Mouse (Mus musculus) midbrain, embryonic 10.5 days (tissue): ENCODE data around the gene Anapc10. TPM values are rescaled to one million over a fixed set of nuclear protein-coding genes. Genes with fewer than 3 reads are reported as not detected.
"Not testable (repeated sequence)": the region's sequence is repeated elsewhere in the genome, so short reads cannot be mapped to it uniquely, and the experiment has no call there.

Experiments used
- DNase-seq: peaks from one replicate; pipeline ENCODE4 v3.0.0-alpha.2; 2017; ENCODE audit warnings: low spot score
- H3K27ac ChIP-seq: fragments of 300-500 bp; sonication (generic); replicated peaks from 2 replicates; pipeline ENCODE4 v1.5.1; 2016; ENCODE audit warnings: mild to moderate bottlenecking
- H3K27me3 ChIP-seq: fragments of 300-500 bp; sonication (generic); 2 replicates; pipeline ENCODE4 v1.6.1; 2016; ENCODE audit warnings: low read depth, mild to moderate bottlenecking; ENCODE audit not compliant: poor library complexity, severe bottlenecking
- H3K36me3 ChIP-seq: fragments of 300-500 bp; sonication (generic); 2 replicates; pipeline ENCODE4 v1.6.1; 2016; ENCODE audit warnings: mild to moderate bottlenecking, moderate library complexity
- H3K4me1 ChIP-seq: fragments of 300-500 bp; sonication (generic); 2 replicates; pipeline ENCODE4 v1.6.1; 2016
- H3K4me3 ChIP-seq: fragments of 300-500 bp; sonication (generic); 2 replicates; pipeline ENCODE4 v1.5.1; 2016; ENCODE audit warnings: mild to moderate bottlenecking, moderate library complexity
- H3K9me3 ChIP-seq: fragments of 300-500 bp; sonication (generic); replicated peaks from 2 replicates; pipeline ENCODE4 v1.6.1; 2016; ENCODE audit warnings: mild to moderate bottlenecking
- WGBS: fragments of 180-500 bp; shearing (Covaris S2); methylation state at CpG from one replicate; pipeline ENCODE4 v1.1.7; 2016; 5-methylcytosine and 5-hydroxymethylcytosine counted together
- polyA plus RNA-seq: library from polyadenylated mRNA; unstranded; fragments of >200 nt; fragmentation: Nextera tagmentation; extraction: Ambion mirVana; gene quantifications from 2 replicates; pipeline ENCODE4 v1.2.1, GENCODE M21; 2016

Anapc10 gene
- 42.0 and 43.4 TPM in 2 replicates for polyA plus RNA-seq

DNA sequence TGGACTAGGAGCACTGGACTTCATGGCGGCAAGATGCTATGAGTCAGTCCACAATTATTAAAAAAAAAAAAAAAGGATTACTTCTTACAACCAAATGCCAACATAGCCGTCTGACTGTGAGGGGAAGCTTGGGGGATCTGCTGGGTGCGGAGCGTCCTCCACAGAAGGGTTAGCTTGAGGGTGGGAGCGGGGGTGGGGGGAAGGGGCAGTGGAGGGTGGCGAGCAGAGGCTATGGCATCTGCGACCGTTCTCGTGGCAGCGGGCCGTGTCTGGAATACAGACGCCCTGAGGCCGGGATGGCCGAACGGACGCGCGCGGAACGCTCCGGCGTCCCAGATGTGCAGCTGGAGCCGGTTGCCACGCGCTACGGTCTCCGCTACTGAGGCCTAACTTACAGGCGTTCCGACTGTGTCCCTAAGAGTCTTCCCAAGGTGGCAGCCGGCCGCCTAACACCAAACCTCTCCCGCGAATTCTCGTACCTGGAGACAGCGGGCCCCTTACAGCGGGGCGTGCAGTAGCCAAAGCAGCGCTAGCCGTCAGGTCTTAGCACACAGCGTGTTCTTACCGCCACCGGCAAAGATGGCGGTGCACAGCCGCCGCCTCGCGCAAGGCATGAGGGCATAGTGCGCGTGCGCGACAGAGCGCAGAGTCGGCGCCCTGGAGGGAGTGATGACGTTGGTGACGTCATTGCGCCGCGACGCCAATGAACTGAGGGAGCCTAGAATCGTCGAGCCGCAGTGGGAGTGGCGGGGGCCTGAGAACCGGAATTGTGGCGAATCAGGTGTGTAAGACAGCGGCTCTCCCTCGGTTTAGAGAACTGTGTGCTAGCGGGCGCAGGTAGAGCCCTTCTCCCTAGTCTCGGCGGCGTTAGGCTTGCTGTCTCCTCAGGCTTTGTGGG is at the start of gene Anapc10, which contains the start of gene Abce1:
Gene Anapc10, plus strand, starts transcription at position 757 of the 898 bp plus-strand sequence.
Gene Abce1, minus strand, starts transcription at position 677 of the 898 bp plus-strand sequence.
- Histone ChIP-seq H3K4me1 (peaks cover 21% of the 10 kb centered on the region), H3K27ac (peak within 1 kb of the TSS; percentile 95), H3K9me3 (no peaks in the 10 kb centered on the region), H3K27me3 (no peaks in the 10 kb centered on the region), H3K36me3 (peaks cover 36% of the 10 kb centered on the region), H3K4me3 (peak within 1 kb of the TSS; percentile 92)
- WGBS: under 1% methylated on average over 73 of the region's 73 CpGs
- DNase-seq: peak; percentile 97

DNA sequence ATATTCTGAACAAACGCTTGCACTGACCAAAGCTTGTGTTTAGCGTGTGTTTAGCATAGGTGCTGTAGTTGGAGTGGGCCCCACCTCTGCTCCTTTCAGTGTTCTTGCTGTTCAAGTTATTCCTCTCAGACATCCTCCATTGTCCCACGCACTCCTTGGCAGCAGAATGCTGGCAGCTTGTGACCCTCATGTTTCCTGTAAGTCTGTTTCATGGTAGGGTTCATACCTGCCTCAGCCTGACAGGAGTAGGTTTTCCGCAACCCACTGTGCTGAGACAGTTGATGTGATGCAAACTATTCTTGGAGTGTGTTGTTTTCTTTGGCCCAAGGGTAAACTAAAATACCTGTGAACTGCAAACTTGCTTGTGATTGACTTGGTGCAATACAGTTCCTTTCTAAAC is 35.2 kb upstream of the Anapc10 start:
- no peaks in the 10 kb centered on the region for H3K27me3 ChIP-seq
- no peak for DNase-seq
- H3K4me3 ChIP-seq: no peak overlapping the region
- H3K9me3 ChIP-seq: no peaks in the 10 kb centered on the region
- H3K36me3 ChIP-seq: peaks cover 55% of the 10 kb centered on the region
- peaks cover 10% of the 10 kb centered on the region for H3K4me1 ChIP-seq
- H3K27ac ChIP-seq: no peak overlapping the region
- WGBS: 88% methylated on average over 4 of the region's 4 CpGs

DNA sequence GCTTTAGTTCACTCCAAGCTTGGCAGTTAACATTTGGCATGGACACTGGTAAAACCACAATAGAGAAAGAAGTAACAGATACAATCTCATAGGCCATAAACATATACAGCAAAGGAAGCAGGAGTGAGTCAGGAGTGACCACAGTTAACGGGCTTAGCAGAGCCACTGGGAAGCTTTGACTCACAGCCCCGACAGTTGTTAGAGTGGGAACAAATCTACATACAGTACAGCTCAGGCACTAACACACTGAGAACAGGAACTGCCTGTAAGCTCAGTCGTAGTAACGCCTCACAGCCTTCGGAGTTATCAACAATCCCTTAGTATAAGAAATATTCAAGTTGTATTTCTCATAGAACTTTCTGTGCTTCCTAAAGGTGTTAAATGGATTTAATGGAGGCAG is 32.6 kb upstream of the Anapc10 start:
- Histone ChIP-seq H3K4me1 (peaks cover 10% of the 10 kb centered on the region), H3K36me3 (peaks cover 56% of the 10 kb centered on the region), H3K27ac (no peak overlapping the region), H3K4me3 (no peak overlapping the region), H3K9me3 (no peaks in the 10 kb centered on the region), H3K27me3 (no peaks in the 10 kb centered on the region)
- DNase-seq: no peak
- 69% methylated on average over 5 of the region's 5 CpGs for WGBS

DNA sequence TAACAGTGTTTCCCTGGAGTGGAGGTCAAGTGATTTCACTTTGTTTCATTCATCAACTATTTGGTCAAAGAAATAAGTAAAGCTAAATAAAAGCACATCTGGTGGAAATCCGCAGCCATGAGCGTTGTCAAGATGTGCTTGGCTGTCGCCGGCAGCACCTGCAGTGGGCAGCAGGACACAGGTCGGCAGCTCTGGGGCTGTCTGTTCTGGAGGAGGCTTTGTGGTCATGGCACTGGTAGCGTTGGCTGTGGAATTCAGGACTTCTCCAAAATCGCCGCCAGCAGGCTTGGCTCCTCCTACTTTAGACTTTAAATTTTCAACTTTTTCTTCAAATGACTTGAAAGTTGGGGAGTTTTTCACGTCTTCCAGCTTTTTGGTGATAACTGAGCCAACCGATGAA is 31.5 kb upstream of the Anapc10 start:
- H3K4me3 ChIP-seq: peak overlapping the region; percentile 50; the same call in 1 of the 2 replicates
- not testable (repeated sequence) for H3K27me3 ChIP-seq, H3K27ac ChIP-seq, H3K9me3 ChIP-seq
- DNase-seq: peak; percentile 31
- WGBS: 51% methylated on average over 10 of the region's 10 CpGs
- H3K4me1 ChIP-seq: peaks cover 10% of the 10 kb centered on the region
- peaks cover 56% of the 10 kb centered on the region for H3K36me3 ChIP-seq

DNA sequence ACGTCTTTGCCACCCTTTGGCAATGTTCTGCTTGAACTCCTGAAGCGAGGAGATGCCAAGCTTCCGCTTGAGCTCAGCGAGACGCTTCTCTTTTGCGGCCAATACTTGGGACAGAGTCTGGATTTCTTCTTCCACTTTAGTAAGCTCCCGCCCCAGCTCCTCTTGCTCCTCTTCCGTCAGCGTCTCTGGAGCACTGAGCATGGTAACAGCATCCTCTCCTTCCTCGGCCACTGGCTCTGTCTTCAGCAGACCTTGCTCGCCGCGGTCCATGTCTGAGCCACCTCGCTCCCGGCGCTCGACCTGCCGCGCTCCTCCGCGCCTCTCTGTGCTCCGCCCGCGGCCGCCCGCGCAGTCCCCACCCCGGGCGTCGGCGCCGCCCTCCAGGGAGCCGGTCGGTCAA is 31.1 kb upstream of the Anapc10 start:
- peak overlapping the region; percentile 50 for H3K4me3 ChIP-seq
- peaks cover 58% of the 10 kb centered on the region for H3K36me3 ChIP-seq
- H3K9me3 ChIP-seq: no peaks in the 10 kb centered on the region
- 11% methylated on average over 34 of the region's 34 CpGs for WGBS
- H3K27me3 ChIP-seq: no peaks in the 10 kb centered on the region
- DNase-seq: peak; percentile 32
- H3K4me1 ChIP-seq: peaks cover 10% of the 10 kb centered on the region
- H3K27ac ChIP-seq: no peak overlapping the region

DNA sequence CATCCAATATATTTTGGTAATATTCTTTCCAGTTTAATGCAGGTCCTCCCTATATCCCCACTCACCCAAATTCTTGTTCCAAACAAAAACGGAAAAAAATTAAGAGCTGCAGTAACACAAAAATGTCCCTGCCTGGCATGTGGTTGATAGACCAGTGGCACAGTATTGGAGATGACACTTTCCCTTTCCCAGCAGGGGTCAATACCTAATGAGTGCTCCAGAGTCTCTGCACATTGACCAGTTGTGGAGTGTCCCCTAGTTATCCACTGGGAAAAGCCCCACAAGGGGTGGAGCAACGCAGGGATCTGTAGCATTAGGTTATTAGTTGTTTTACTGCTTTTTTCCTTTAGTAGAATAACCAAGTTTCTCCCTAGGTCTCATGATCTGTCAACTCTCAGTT is 30.7 kb upstream of the Anapc10 start:
- DNase-seq: no peak
- H3K36me3 ChIP-seq: peaks cover 61% of the 10 kb centered on the region
- WGBS: 43% methylated on average over 2 of the region's 2 CpGs

DNA sequence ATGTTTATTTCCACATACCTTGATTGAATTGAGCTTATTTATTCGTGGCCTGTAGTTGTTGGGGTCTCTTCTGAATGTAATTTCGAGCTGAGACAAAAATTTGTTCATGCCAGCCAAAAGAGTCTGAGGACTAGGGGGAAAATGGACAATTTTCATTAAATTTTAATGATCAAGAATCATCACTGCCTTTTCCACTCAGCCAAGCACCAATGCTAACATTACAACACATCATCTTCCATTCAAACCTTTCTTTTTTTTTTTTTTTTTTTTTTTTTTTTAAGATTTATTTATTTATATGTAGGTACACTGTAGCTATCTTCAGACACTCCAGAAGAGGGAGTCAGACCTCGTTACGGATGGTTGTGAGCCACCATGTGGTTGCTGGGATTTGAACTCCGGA is 25.7 kb upstream of the Anapc10 start:
- WGBS: 97% methylated on average over 5 of the region's 5 CpGs
- peaks cover 95% of the 10 kb centered on the region for H3K36me3 ChIP-seq

More for the DNA sequence above, 30.7 kb upstream of the Anapc10 start:
- H3K4me3 ChIP-seq: peak overlapping the region; percentile 50
- H3K27ac ChIP-seq: no peak overlapping the region
- peaks cover 10% of the 10 kb centered on the region for H3K4me1 ChIP-seq
- no peaks in the 10 kb centered on the region for H3K27me3 ChIP-seq
- no peaks in the 10 kb centered on the region for H3K9me3 ChIP-seq

DNA sequence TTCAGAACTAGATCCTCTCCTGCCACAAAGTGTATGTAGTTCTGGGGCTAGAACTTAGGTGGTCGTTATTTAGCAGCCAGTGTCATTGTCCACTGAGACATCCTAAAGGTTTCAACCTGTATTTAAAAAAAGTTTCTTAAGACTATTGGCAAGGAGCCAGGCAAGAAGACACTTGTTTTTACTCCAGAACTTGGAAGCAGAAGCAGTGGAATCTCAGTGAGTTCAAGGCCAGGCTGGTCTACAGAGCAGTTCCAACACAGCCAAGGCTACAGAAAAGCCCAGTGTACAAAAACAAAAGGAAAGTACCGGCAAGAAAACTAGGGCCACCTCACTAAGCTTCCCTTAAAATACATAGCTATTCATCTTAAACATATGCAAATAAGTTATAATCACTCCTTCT is 19.1 kb upstream of the Anapc10 start:
- H3K4me3 ChIP-seq: no peak overlapping the region
- H3K27me3 ChIP-seq: no peaks in the 10 kb centered on the region
- no peak overlapping the region for H3K27ac ChIP-seq
- H3K9me3 ChIP-seq: no peaks in the 10 kb centered on the region
- H3K36me3 ChIP-seq: peaks cover 95% of the 10 kb centered on the region
- 83% methylated on average over 2 of the region's 2 CpGs for WGBS
- DNase-seq: no peak
- no peaks in the 10 kb centered on the region for H3K4me1 ChIP-seq

More for the DNA sequence above, 25.7 kb upstream of the Anapc10 start:
- H3K27ac ChIP-seq, DNase-seq, H3K27me3 ChIP-seq, H3K9me3 ChIP-seq, H3K4me1 ChIP-seq, H3K4me3 ChIP-seq: not testable (repeated sequence)

DNA sequence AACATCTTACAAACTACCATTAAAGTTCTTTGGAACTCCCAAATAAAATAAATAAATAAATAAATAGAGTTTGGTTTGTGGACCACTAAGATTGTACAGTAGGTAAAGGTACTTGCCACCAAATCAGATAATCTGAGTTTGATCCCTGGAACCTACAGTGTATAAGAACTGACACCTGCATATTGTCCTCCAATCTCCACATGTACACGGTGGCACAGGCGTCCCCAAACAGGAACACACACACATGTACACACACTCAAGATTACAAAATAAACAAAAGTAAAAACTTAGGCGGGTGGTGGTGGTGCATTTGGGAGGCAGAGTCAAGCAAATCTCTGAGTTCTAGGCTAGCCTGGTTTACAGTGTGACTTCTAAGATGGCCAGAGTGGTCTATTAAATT is 4.9 kb upstream of the Anapc10 start:
- H3K4me1 ChIP-seq: peaks cover 13% of the 10 kb centered on the region
- 97% methylated on average over 3 of the region's 3 CpGs for WGBS
- H3K36me3 ChIP-seq: peaks cover 69% of the 10 kb centered on the region
- H3K9me3 ChIP-seq: no peaks in the 10 kb centered on the region
- H3K27ac ChIP-seq: no peak overlapping the region
- no peaks in the 10 kb centered on the region for H3K27me3 ChIP-seq
- DNase-seq: no peak
- H3K4me3 ChIP-seq: no peak overlapping the region

DNA sequence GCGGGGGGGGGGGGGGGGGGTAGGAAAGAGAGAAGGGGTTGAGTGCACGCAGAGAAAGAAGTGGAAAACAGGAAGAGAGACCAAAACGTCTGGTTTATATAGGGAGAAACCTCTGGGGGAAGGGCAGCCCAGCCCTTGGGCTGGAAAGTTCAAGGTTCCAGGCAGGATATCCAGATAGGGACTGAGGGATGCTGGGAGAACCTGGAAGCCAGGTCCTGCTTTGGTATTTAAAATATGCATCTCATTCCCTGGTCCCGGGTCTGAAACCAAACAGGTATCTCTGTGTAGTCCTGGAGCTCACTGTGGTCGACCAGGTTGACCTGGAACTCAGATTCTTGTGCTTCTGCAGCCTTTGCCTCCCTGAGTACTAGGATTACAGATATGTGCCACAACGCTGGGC is 1.1 kb downstream of the Anapc10 start:
- H3K27me3 ChIP-seq: no peaks in the 10 kb centered on the region
- DNase-seq: no peak
- H3K4me1 ChIP-seq: peaks cover 21% of the 10 kb centered on the region
- peak overlapping the region; percentile 92 for H3K4me3 ChIP-seq
- peaks cover 35% of the 10 kb centered on the region for H3K36me3 ChIP-seq
- WGBS: 59% methylated on average over 5 of the region's 6 CpGs
- no peaks in the 10 kb centered on the region for H3K9me3 ChIP-seq
- no peak overlapping the region for H3K27ac ChIP-seq

DNA sequence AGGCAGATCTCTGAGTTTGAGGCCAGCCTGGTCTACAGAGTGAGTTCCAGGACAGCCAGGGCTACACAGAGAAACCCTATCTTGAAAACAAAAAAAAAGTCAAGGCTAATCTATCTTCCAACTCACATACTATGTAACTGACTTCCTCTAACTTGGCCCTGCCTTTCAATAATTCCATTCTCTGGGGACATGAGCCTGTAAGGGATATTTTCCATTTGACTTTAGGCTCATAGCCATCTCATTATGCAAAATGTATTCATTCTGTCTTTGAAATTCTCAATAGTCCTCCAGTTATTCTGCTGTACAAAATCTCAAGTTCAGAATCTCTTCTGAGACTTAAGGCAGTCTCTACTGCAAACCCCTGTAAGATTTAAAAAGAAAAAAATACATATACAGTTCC is 9.9 kb downstream of the Anapc10 start:
- Histone ChIP-seq H3K9me3 (no peaks in the 10 kb centered on the region), H3K27me3 (no peaks in the 10 kb centered on the region), H3K4me3 (no peak overlapping the region), H3K36me3 (peaks cover 61% of the 10 kb centered on the region), H3K27ac (no peak overlapping the region), H3K4me1 (no peaks in the 10 kb centered on the region)
- no peak for DNase-seq

DNA sequence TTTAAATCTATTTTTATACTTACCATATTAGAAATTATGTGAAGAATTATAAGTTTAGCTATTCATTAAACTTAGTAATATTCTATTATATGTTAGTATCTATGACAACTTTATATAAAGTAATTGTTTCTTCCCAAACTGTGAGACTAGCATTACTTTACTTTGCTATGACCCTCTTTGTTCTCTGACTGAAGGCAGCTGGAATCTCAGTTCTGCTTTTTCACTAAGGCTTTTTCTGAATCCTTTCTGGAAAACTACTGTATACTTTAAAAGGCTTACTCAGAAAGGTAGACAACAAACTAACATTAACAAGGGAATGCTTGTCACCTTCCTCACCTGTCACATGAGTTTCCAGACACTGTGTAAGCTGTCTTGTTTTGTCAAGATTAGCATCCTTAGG is 11.7 kb downstream of the Anapc10 start:
- peaks cover 47% of the 10 kb centered on the region for H3K36me3 ChIP-seq
- DNase-seq: no peak
- H3K9me3 ChIP-seq: no peaks in the 10 kb centered on the region
- H3K27ac ChIP-seq: no peak overlapping the region
- no peak overlapping the region for H3K4me3 ChIP-seq
- no peaks in the 10 kb centered on the region for H3K4me1 ChIP-seq
- H3K27me3 ChIP-seq: no peaks in the 10 kb centered on the region

DNA sequence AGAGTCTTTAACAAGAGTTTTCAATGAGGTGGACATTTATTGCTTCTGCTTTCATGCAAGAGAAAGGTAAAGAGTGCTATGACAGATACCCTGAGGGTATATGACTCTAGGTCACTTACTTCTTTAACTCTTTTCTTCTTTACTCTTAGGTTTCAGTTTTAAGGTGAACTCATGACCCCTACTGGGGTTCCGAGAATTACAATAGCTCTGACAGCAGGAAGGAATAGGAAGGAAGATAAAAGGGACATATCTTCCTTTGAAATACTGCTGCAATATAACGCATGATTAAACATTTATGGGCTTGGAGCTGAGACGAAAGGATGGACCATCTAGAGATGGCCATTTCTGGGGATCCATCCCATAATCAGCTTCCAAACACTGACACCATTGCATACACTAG is 13.0 kb downstream of the Anapc10 start:
- H3K27me3 ChIP-seq: no peaks in the 10 kb centered on the region
- WGBS: 66% methylated on average over 3 of the region's 3 CpGs
- no peak overlapping the region for H3K27ac ChIP-seq
- peaks cover 49% of the 10 kb centered on the region for H3K36me3 ChIP-seq
- H3K9me3 ChIP-seq: no peaks in the 10 kb centered on the region
- H3K4me3 ChIP-seq: no peak overlapping the region
- H3K4me1 ChIP-seq: no peaks in the 10 kb centered on the region
- no peak for DNase-seq
